Comparison of ENCODE assay signal across 11 mouse cellular contexts in genomic region chr4:153360868-153361545, GRCm38 (mm10).
DNase-seq lines count a peak whose midpoint lies in the region; ATAC-seq and TF ChIP-seq lines count a peak whose summit lies in the region.
"Had no signal": no experiment of that assay in that cellular context is flagged by ENCODE, and none has a peak within 500 bp of the region (broad histone marks: within the 10 kb centered on the region; RNA-seq: fewer than 3 reads in every experiment).

No protein-coding gene starts in this region.

- intact Hi-C loops in heart, postnatal 36 days (cut with DNase I) = no loop called here

- H3K4me2 ChIP-seq in hindbrain, postnatal 0 days (ENCODE audit: low read depth, low read length) = no peak overlapping the region
- H3K4me2 ChIP-seq in heart, embryonic 12.5 days = no peak overlapping the region
- H3K4me2 ChIP-seq in intestine, postnatal 0 days (replicated peaks; ENCODE audit: low read depth) = no peak overlapping the region
- H3K4me2 ChIP-seq: limb, embryonic 13.5 days had no signal

- 24% methylated on average over 13 of the region's 13 CpGs for WGBS in hindbrain, postnatal 0 days
- WGBS in heart, embryonic 12.5 days = 46% methylated on average over 13 of the region's 13 CpGs
- 53% methylated on average over 13 of the region's 13 CpGs for WGBS in intestine, postnatal 0 days

- peak; percentile 25; the same call in 1 of the 2 replicates for ATAC-seq in hindbrain, postnatal 0 days
- ATAC-seq in heart, embryonic 12.5 days (ENCODE audit: insufficient number of reproducible peaks, low FRiP score) = no peak
- no peak for ATAC-seq in intestine, postnatal 0 days
- ATAC-seq: CD4-positive, CD25-positive, alpha-beta regulatory T cell, adult 4 months had no signal

- H3K9me3 ChIP-seq in hindbrain, postnatal 0 days (ENCODE audit: low read length) = no peaks in the 10 kb centered on the region
- H3K9me3 ChIP-seq in heart, embryonic 12.5 days (replicated peaks) = no peaks in the 10 kb centered on the region
- H3K9me3 ChIP-seq in intestine, postnatal 0 days (ENCODE audit: control insufficient read depth) = no peaks in the 10 kb centered on the region
- H3K9me3 ChIP-seq: limb, embryonic 13.5 days had no signal

- no peak overlapping the region for H3K9ac ChIP-seq in hindbrain, postnatal 0 days (replicated peaks; ENCODE audit: low read length)
- no peak overlapping the region for H3K9ac ChIP-seq in heart, embryonic 12.5 days
- no peak overlapping the region for H3K9ac ChIP-seq in intestine, postnatal 0 days (ENCODE audit: low read depth, low read length)
- H3K9ac ChIP-seq: limb, embryonic 13.5 days had no signal

- no peaks in the 10 kb centered on the region for H3K27me3 ChIP-seq in hindbrain, postnatal 0 days (ENCODE audit: insufficient read depth, low read length)
- H3K27me3 ChIP-seq in heart, embryonic 12.5 days (replicated peaks) = peaks cover 11% of the 10 kb centered on the region; the same call in 1 of the 2 replicates
- no peaks in the 10 kb centered on the region for H3K27me3 ChIP-seq in intestine, postnatal 0 days (replicated peaks; ENCODE audit: control insufficient read depth, insufficient read depth, low read length)

- H3K4me1 ChIP-seq in hindbrain, postnatal 0 days (ENCODE audit: insufficient read depth, low read length) = peaks cover 19% of the 10 kb centered on the region; the same call in 1 of the 2 replicates
- no peaks in the 10 kb centered on the region for H3K4me1 ChIP-seq in heart, embryonic 12.5 days (replicated peaks)
- no peaks in the 10 kb centered on the region for H3K4me1 ChIP-seq in intestine, postnatal 0 days (replicated peaks; ENCODE audit: control insufficient read depth, insufficient read depth, low read length)
- H3K4me1 ChIP-seq: limb, embryonic 13.5 days had no signal

- no peaks in the 10 kb centered on the region for H3K36me3 ChIP-seq in hindbrain, postnatal 0 days (ENCODE audit: insufficient read depth, low read length)
- H3K36me3 ChIP-seq in heart, embryonic 12.5 days = no peaks in the 10 kb centered on the region
- no peaks in the 10 kb centered on the region for H3K36me3 ChIP-seq in intestine, postnatal 0 days (ENCODE audit: control insufficient read depth, insufficient read depth)
- H3K36me3 ChIP-seq: limb, embryonic 13.5 days had no signal

- H3K27ac ChIP-seq in hindbrain, postnatal 0 days = 0 out of 2 replicates have a peak overlapping the region, but pooled peaks have one; percentile 17
- H3K27ac ChIP-seq in heart, embryonic 12.5 days (ENCODE audit: poor library complexity, severe bottlenecking) = no peak overlapping the region
- H3K27ac ChIP-seq in intestine, postnatal 0 days (ENCODE audit: low read depth, low read length) = no peak overlapping the region
- H3K27ac ChIP-seq: limb, embryonic 13.5 days had no signal

- no peak overlapping the region for H3K4me3 ChIP-seq in hindbrain, postnatal 0 days (ENCODE audit: low read length)
- no peak overlapping the region for H3K4me3 ChIP-seq in heart, embryonic 12.5 days
- H3K4me3 ChIP-seq in intestine, postnatal 0 days (ENCODE audit: low read depth, low read length) = no peak overlapping the region
- H3K4me3 ChIP-seq: limb, embryonic 13.5 days had no signal

- DNase-seq in layer of hippocampus, adult 9-11 months = peak; percentile 32
- DNase-seq in layer of hippocampus, postnatal 25 days (ENCODE audit: extremely low spot score in 1 of 2, low spot score in 1 of 2) = no peak
- DNase-seq in cerebellum, adult 18-20 months = peak; percentile 58 to 63
- peak; percentile 57 to 75 for DNase-seq in cerebellum, postnatal 25 days
- DNase-seq in hindbrain, postnatal 0 days (ENCODE audit: low spot score) = peak; percentile 87
- DNase-seq in heart, postnatal 36 days = no peak
- DNase-seq: lung, adult 18-20 months had no signal

- TF ChIP-seq CTCF in hindbrain, postnatal 0 days (IDR thresholded peaks at IDR 0.05; ENCODE audit: low read depth) = no peak
- no peak for TF ChIP-seq CTCF in intestine, postnatal 0 days (IDR thresholded peaks at IDR 0.05; ENCODE audit: low read depth)

Comparison
In these comparisons a context has a peak if more than half of its experiments do, and no peak if none do; other contexts are left out.
1. DNase-seq: peak in layer of hippocampus, adult 9-11 months (single experiment), cerebellum, adult 18-20 months (2 of 2), cerebellum, postnatal 25 days (2 of 2) and hindbrain, postnatal 0 days (single experiment); none in layer of hippocampus, postnatal 25 days (0 of 2) and heart, postnatal 36 days (0 of 2).